Mouse (Mus musculus): ENCODE measurements around the gene Mgll. TPM values are rescaled to one million over a fixed set of nuclear protein-coding genes. Genes with fewer than 3 reads are reported as not detected.

Mgll gene
- polyA plus RNA-seq, 1 experiment from 2014 or later = 13.6 TPM

DNA sequence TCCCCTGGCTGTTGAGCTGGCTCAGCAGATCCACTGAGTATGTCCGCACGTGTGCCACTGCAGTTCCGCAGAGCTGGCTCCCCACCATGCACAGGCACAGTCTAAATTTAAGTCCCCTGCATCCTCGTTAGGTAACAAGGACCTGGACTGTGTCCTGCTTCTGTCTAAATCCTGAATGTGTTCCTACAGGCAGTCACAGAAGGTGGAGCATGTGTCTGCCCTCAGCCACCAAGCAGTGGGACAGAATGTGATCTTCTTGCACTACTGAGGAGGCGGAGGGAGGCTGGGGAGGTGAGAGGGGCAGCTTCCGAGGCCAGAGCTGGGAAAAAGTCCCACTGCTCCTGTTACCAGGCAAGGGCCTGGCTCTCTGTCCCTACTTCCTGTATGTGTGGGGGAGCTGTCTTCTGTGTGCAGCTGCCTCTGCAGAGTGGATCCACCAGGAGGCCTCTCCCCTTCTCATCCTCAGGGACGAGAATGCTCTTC, 60.5 kb downstream of the Mgll start:
- WGBS = 49% methylated on average over 7 of the region's 7 CpGs
- no peaks in the 10 kb centered on the region for H3K9me3 ChIP-seq
- ATAC-seq (ENCODE audit: low FRiP score, low read depth) = no peak
- H3K36me3 ChIP-seq = no peaks in the 10 kb centered on the region
- peaks cover 40% of the 10 kb centered on the region for H3K4me1 ChIP-seq
- H3K27ac ChIP-seq = peak overlapping the region; percentile 61; the same call in 1 of the 2 replicates
- no peaks in the 10 kb centered on the region for H3K27me3 ChIP-seq
- H3K4me3 ChIP-seq = no peak overlapping the region
- H3K9ac ChIP-seq = no peak overlapping the region
- no peak overlapping the region for H3K4me2 ChIP-seq (replicated peaks)

DNA sequence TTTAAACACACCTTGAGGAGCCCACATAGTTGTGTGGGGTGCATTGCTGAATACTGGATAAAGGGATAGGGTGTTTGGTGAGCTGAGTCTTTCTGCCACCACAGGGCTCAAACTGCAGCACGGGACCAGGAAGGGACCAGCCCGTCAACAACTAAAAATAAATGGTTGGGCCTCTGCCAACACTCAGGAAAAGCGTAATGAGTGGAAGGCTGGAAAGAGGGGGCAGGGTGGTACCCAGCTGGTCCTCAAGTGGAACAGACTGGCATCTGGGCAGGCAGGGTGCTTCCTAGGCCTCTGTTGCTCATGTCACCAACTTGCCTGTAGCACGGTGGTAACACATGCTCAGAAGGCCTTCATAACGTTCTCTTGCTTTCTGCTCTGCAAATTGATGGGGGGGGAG, 61.1 kb downstream of the Mgll start:
- 41% methylated on average over 5 of the region's 5 CpGs for WGBS
- H3K36me3 ChIP-seq = no peaks in the 10 kb centered on the region

DNA sequence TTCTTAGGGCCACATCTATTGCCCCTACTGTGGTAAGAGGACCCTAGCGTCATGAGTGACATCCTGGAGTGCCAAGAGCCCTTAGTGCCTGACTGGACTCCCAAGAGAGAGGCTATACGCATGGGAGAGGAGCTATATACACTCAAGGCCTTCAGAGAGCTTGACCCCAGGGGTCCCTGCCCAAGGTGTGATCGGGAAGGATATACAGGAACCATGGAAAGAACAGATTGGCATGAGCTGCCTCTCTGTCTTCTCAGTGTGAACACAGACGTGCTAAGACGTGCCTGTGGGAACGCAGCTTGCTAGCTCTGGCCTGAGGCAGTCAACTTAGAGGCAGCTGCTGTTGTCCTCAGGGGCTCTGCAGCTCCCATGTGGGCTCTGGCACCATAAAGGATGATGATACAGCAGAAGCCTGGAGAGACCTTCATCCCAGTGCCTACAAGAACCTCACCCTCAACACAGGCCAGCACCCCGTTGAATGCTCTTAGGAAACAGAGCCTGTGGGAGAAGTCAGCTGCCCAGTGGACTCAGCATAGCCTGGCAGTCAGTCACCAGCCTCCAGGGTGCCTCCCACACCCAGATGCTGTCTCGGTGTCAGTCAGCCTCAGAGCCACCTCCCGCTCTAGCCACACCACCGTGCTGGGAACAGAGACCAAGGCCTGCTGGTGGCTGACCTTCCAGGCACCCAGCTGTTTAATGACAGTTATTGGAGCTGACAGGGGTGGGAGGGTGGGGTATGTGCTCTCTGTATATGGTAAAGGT, 61.8 kb downstream of the Mgll start:
- ATAC-seq (ENCODE audit: low FRiP score, low read depth) = no peak
- Histone ChIP-seq H3K27me3 (no peaks in the 10 kb centered on the region), H3K9ac (no peak overlapping the region), H3K4me1 (peaks cover 36% of the 10 kb centered on the region), H3K27ac (no peak overlapping the region), H3K36me3 (no peaks in the 10 kb centered on the region), H3K4me2 (replicated peaks) (no peak overlapping the region), H3K4me3 (no peak overlapping the region), H3K9me3 (no peaks in the 10 kb centered on the region)
- WGBS = 63% methylated on average over 10 of the region's 10 CpGs

More for the DNA sequence above, 61.1 kb downstream of the Mgll start:
- Histone ChIP-seq H3K4me1 (peaks cover 38% of the 10 kb centered on the region), H3K9me3 (no peaks in the 10 kb centered on the region), H3K9ac (no peak overlapping the region), H3K4me2 (replicated peaks) (no peak overlapping the region), H3K27ac (peak overlapping the region; percentile 61; the same call in 1 of the 2 replicates), H3K27me3 (no peaks in the 10 kb centered on the region), H3K4me3 (no peak overlapping the region)
- ATAC-seq (ENCODE audit: low FRiP score, low read depth) = no peak

DNA sequence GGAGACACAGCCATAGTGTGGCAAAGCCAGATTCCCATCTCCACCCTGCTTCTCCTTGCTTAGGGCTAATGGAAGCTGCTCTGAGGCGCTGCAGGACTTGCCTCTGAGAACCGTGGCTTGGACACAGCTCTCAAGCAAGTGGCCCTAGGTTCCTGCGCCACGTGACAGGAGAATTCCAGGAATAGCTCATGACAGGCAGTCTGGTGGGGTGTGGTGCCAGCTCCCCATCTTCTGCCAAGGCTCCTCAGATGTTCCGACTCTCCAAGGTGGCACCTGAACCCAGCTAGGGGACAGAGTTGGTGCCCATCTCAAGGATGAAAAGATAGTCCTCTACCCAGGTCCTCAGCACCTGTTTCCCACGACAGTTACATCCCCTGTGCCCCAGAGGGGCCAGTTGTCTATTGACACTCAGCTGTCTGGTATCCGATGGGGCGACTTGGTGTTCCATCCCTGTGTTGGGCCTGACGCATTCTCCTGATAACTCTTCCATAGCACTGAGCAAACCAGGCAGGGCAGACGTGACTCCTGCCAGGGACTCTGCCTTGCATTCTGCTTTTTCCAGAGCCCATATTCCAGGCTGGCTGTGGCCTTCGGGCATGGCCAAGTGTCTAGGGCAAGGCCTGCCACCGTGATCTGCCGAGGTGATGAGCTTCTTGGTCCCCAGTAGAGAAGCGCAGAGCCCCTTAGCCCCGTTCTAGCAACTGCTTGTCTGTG, 62.7 kb downstream of the Mgll start:
- WGBS = 82% methylated on average over 15 of the region's 15 CpGs
- H3K27me3 ChIP-seq = no peaks in the 10 kb centered on the region
- H3K9me3 ChIP-seq = no peaks in the 10 kb centered on the region
- no peak overlapping the region for H3K4me3 ChIP-seq
- H3K4me2 ChIP-seq (replicated peaks) = no peak overlapping the region
- H3K9ac ChIP-seq = no peak overlapping the region
- no peak for ATAC-seq (ENCODE audit: low FRiP score, low read depth)
- H3K27ac ChIP-seq = no peak overlapping the region
- H3K4me1 ChIP-seq = peaks cover 37% of the 10 kb centered on the region
- H3K36me3 ChIP-seq = no peaks in the 10 kb centered on the region

DNA sequence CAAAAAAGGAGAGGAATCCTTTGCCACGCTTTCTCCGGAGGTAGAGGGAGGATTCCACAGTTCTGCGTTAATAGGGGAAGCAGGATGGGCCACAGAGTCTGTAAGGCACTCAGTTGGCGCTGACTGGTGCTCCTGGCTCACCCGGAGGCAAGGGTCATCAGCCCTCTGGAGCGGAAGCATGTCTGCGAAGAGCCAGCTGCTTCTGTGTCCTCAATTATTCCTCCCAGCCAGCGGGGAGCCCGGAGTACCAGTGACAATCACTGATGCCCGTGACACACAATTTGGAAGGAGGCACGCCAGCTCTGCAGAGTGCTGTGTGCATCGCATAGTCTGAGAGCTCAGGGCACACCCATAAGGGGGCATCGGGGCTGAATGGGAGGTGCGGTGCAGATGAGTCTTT, 63.3 kb downstream of the Mgll start:
- Histone ChIP-seq H3K4me1 (peaks cover 42% of the 10 kb centered on the region), H3K4me3 (no peak overlapping the region), H3K27ac (no peak overlapping the region), H3K9me3 (no peaks in the 10 kb centered on the region), H3K36me3 (no peaks in the 10 kb centered on the region), H3K27me3 (no peaks in the 10 kb centered on the region), H3K9ac (no peak overlapping the region), H3K4me2 (replicated peaks) (no peak overlapping the region)
- 73% methylated on average over 14 of the region's 14 CpGs for WGBS
- ATAC-seq (ENCODE audit: low FRiP score, low read depth) = no peak

DNA sequence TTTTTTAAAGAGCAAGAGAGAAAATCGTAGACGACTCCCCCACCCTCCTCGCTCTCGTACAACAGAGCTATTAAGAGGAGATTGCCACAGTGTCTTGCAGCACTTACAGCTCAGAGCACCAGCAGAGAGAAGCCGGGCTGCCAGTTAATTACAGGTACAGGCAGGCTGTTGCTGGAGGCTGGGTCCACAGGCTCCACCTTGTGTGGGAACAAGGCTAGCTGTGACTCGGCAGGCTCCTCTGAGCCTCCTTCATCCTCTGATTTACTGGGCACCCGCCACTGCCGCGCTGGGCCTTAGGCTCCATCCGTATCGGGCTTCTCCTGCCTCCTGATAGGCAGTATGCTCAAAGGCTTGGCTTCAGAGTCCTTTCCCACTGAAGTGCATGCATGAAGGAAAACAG, 64.0 kb downstream of the Mgll start:
- Histone ChIP-seq H3K27me3 (no peaks in the 10 kb centered on the region), H3K4me3 (no peak overlapping the region), H3K4me2 (replicated peaks) (no peak overlapping the region), H3K27ac (no peak overlapping the region), H3K36me3 (no peaks in the 10 kb centered on the region), H3K4me1 (peaks cover 48% of the 10 kb centered on the region), H3K9ac (no peak overlapping the region), H3K9me3 (no peaks in the 10 kb centered on the region)
- no peak for ATAC-seq (ENCODE audit: low FRiP score, low read depth)
- WGBS = 34% methylated on average over 11 of the region's 11 CpGs

DNA sequence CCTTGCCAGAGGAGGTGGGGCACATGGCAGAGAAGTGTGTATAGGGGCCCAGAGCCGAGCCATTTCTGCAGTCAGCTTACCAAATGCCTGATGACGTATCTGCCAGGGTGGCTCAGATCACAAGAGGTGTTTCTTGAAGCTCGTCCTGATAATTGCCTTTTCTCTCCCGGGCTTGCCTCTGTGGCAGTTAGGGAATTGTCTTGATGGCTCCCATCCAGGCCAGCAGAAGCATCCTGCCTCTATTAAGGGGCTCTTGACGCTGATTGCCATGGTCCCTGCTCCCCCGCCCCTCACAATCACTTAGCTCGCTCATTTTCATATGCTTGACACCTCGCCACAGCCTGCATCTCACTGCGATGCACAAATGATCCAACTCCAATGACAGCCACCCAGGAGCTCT, 67.1 kb downstream of the Mgll start:
- H3K36me3 ChIP-seq = no peaks in the 10 kb centered on the region
- no peak overlapping the region for H3K9ac ChIP-seq
- no peak overlapping the region for H3K27ac ChIP-seq
- H3K4me3 ChIP-seq = no peak overlapping the region
- no peaks in the 10 kb centered on the region for H3K27me3 ChIP-seq
- no peaks in the 10 kb centered on the region for H3K9me3 ChIP-seq
- no peak for ATAC-seq (ENCODE audit: low FRiP score, low read depth)
- H3K4me1 ChIP-seq = peaks cover 35% of the 10 kb centered on the region
- WGBS = 28% methylated on average over 9 of the region's 9 CpGs
- H3K4me2 ChIP-seq (replicated peaks) = no peak overlapping the region

DNA sequence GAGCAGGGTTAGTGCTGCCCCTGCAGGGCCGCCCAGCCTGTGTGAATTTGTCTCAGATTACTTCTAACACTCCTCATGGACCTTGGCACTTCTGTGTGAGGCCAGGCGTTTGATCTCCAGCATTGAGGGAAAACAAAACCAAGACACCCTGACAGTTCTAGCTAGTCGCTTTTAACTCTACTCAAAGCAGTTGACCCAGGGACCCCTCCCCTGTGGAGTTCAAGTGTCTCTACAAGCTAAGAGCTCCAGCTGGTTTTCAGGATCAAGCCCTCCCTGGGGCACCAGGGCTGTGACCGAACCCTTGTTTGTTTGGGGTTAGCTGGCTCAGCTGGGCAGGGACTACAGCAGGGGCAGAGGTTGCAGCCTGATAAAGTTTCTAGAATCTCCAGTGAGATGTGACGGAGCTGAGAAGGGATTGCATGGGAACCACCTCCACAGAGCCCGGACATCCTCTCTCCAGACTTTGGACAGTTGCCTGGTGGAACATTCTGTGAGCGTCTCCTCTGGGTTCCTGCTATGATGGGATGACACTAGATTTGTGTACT, 68.0 kb downstream of the Mgll start:
- no peak for ATAC-seq (ENCODE audit: low FRiP score, low read depth)
- no peaks in the 10 kb centered on the region for H3K9me3 ChIP-seq
- H3K27ac ChIP-seq = no peak overlapping the region
- no peak overlapping the region for H3K9ac ChIP-seq
- H3K36me3 ChIP-seq = no peaks in the 10 kb centered on the region
- no peak overlapping the region for H3K4me3 ChIP-seq
- no peaks in the 10 kb centered on the region for H3K27me3 ChIP-seq
- 51% methylated on average over 7 of the region's 7 CpGs for WGBS
- peaks cover 29% of the 10 kb centered on the region for H3K4me1 ChIP-seq
- H3K4me2 ChIP-seq (replicated peaks) = no peak overlapping the region

DNA sequence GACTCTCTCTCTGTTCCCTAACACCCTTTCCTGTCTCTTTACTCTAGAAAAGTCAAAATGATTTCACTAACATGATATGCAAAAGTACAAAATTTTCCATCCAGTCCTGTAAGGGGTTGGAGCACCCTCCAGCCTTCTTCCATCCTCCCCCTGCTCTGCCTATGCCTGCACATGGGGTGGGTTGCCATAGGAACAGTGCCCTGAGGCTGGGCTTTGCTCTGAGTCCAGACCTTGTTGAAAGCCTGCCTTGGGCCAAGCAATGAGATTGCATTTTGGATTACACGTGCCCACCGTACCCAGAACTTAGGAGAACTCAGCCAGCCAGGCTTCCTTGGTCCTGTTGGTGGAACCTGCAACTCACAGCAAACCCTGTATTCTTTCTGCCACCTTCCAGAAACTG, 69.0 kb downstream of the Mgll start:
- no peaks in the 10 kb centered on the region for H3K9me3 ChIP-seq
- H3K4me1 ChIP-seq = peaks cover 27% of the 10 kb centered on the region
- no peaks in the 10 kb centered on the region for H3K36me3 ChIP-seq
- H3K4me3 ChIP-seq = no peak overlapping the region
- no peak for ATAC-seq (ENCODE audit: low FRiP score, low read depth)
- H3K27me3 ChIP-seq = no peaks in the 10 kb centered on the region
- no peak overlapping the region for H3K4me2 ChIP-seq (replicated peaks)
- H3K27ac ChIP-seq = no peak overlapping the region
- no peak overlapping the region for H3K9ac ChIP-seq
- 31% methylated on average over 2 of the region's 2 CpGs for WGBS

DNA sequence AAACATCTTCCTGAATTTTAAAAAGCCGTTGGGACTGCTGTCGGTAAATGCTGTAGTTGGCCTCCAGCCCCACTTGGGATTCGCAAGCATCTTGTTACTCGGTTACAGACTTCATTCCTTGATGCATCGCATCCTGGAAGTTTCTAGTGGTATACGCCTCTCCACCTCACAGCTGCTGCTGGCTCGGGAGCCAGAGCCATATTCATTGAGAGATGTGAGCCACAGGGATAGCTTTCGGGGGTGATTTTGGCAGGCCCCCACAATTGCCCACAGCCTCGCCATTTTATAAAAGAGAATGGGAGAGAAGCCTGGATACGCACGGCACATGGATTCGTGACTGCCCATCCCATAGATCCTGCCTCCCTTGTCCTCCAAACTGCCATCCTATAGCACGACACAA, 69.7 kb downstream of the Mgll start:
- H3K4me3 ChIP-seq = no peak overlapping the region
- peaks cover 21% of the 10 kb centered on the region for H3K4me1 ChIP-seq
- no peaks in the 10 kb centered on the region for H3K36me3 ChIP-seq
- 70% methylated on average over 13 of the region's 13 CpGs for WGBS
- ATAC-seq (ENCODE audit: low FRiP score, low read depth) = no peak
- no peak overlapping the region for H3K9ac ChIP-seq
- H3K4me2 ChIP-seq (replicated peaks) = no peak overlapping the region
- H3K27ac ChIP-seq = no peak overlapping the region
- no peaks in the 10 kb centered on the region for H3K9me3 ChIP-seq
- no peaks in the 10 kb centered on the region for H3K27me3 ChIP-seq

DNA sequence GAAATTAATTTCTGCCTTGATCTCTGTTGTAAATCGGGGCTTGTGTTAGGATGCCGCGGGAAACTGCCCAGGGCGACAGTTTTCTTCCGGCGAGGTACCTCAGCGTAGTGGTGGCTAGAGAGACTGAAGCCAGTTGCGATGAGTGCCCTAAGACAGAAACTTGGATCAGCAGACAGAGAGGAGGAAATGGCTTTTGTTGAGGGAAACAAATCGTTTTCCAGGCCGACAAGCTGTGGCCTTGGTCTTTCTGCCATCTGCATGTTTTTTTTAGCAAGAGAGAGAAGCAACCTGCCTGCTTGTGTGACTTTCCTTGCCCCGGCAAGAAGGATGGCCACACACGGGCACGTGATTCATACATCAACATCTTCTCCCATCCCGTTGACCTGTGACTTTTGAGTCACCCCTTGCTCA, 70.4 kb downstream of the Mgll start:
- 43% methylated on average over 14 of the region's 14 CpGs for WGBS
- H3K9ac ChIP-seq = no peak overlapping the region
- H3K27me3 ChIP-seq = no peaks in the 10 kb centered on the region
- H3K9me3 ChIP-seq = no peaks in the 10 kb centered on the region
- H3K36me3 ChIP-seq = no peaks in the 10 kb centered on the region
- H3K27ac ChIP-seq = no peak overlapping the region
- peaks cover 21% of the 10 kb centered on the region for H3K4me1 ChIP-seq
- H3K4me2 ChIP-seq (replicated peaks) = no peak overlapping the region
- no peak overlapping the region for H3K4me3 ChIP-seq
- ATAC-seq (ENCODE audit: low FRiP score, low read depth) = no peak

DNA sequence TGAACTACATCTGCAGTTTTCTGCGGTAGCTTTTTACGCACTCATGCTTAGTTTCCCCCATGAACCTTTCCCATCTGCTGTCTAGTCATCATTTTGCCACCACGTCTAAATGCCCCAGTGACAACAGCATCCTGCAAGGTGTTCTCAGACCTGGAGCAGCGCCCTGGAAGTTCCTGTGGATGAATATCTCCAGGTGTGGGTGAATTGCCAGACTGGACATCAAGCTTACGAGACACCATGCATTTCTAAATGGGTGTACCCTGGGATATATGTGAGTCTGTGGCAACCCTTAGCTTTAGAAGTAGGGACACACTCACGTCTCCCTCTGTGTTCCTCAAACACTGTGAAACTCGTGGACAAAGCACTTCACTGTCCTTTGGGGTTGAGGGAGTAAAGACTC, 76.0 kb downstream of the Mgll start:
- Histone ChIP-seq H3K27ac (no peak overlapping the region), H3K4me3 (no peak overlapping the region), H3K36me3 (no peaks in the 10 kb centered on the region), H3K4me2 (replicated peaks) (no peak overlapping the region), H3K9me3 (no peaks in the 10 kb centered on the region), H3K4me1 (peaks cover 15% of the 10 kb centered on the region), H3K27me3 (no peaks in the 10 kb centered on the region), H3K9ac (no peak overlapping the region)
- WGBS = 79% methylated on average over 7 of the region's 7 CpGs
- no peak for ATAC-seq (ENCODE audit: low FRiP score, low read depth)
